Mouse (Mus musculus): Measurements from ENCODE around the gene Zfp932. TPM values are rescaled to one million over a fixed set of nuclear protein-coding genes. Genes with fewer than 3 reads are reported as not detected.
"Not testable (repeated sequence)": the region's sequence is repeated elsewhere in the genome, so short reads cannot be mapped to it uniquely, and the experiment has no call there.

Gene Zfp932
- 21.6 and 22.0 TPM in 2 replicates for polyA plus RNA-seq (2016; fragmentation: Nextera tagmentation; extraction: Ambion mirVana)

GRCm38 (mm10) chr5:109996026-109996937 is at the start of gene Zfp932:
Gene Zfp932 (plus strand): TSS chr5:109996521.
- not testable (repeated sequence) for H3K36me3 ChIP-seq; H3K27me3 ChIP-seq (ENCODE audit: low read depth, poor library complexity, severe bottlenecking); H3K4me3 ChIP-seq; H3K27ac ChIP-seq (replicated peaks); H3K9me3 ChIP-seq (replicated peaks); H3K4me1 ChIP-seq
- WGBS: no CpG with 5 or more reads among the region's 24 CpGs
- DNase-seq (ENCODE audit: low spot score): peak; percentile 83

- Histone ChIP-seq H3K9me3 (replicated peaks) (no peaks in the 10 kb centered on the region), H3K27me3 (ENCODE audit: low read depth, poor library complexity, severe bottlenecking) (no peaks in the 10 kb centered on the region), H3K27ac (replicated peaks) (no peak overlapping the region), H3K4me3 (no peak overlapping the region), H3K4me1 (no peaks in the 10 kb centered on the region), H3K36me3 (no peaks in the 10 kb centered on the region)
- no peak for DNase-seq (ENCODE audit: low spot score)
- no CpG with 5 or more reads among the region's 1 CpGs for WGBS
Observed at GRCm38 (mm10) chr5:109950281-109950680, 46.0 kb upstream of the Zfp932 start.

- H3K4me1 ChIP-seq; DNase-seq (ENCODE audit: low spot score); H3K27ac ChIP-seq (replicated peaks); H3K4me3 ChIP-seq; H3K9me3 ChIP-seq (replicated peaks); H3K27me3 ChIP-seq (ENCODE audit: low read depth, poor library complexity, severe bottlenecking); H3K36me3 ChIP-seq: not testable (repeated sequence)
- no CpG with 5 or more reads among the region's 2 CpGs for WGBS
Observed at GRCm38 (mm10) chr5:109980743-109981142, 15.6 kb upstream of the Zfp932 start.

- H3K9me3 ChIP-seq (replicated peaks); H3K4me1 ChIP-seq; H3K4me3 ChIP-seq; H3K27me3 ChIP-seq (ENCODE audit: low read depth, poor library complexity, severe bottlenecking); DNase-seq (ENCODE audit: low spot score); H3K36me3 ChIP-seq; H3K27ac ChIP-seq (replicated peaks): not testable (repeated sequence)
- no CpG with 5 or more reads among the region's 10 CpGs for WGBS
Observed at GRCm38 (mm10) chr5:109995461-109995860, 860 bp upstream of the Zfp932 start.

GRCm38 (mm10) chr5:110015775-110016174 is 19.5 kb downstream of the Zfp932 start:
- not testable (repeated sequence) for H3K27ac ChIP-seq (replicated peaks); H3K4me3 ChIP-seq; DNase-seq (ENCODE audit: low spot score); H3K36me3 ChIP-seq; H3K4me1 ChIP-seq; H3K27me3 ChIP-seq (ENCODE audit: low read depth, poor library complexity, severe bottlenecking)
- H3K9me3 ChIP-seq (replicated peaks): peaks cover 48% of the 10 kb centered on the region
- WGBS: 88% methylated on average over 10 of the region's 10 CpGs

GRCm38 (mm10) chr5:110023273-110023672 is 27.0 kb downstream of the Zfp932 start:
- Histone ChIP-seq H3K9me3 (replicated peaks) (peaks cover 25% of the 10 kb centered on the region), H3K4me3 (peak overlapping the region; percentile 38), H3K27ac (replicated peaks) (peak overlapping the region; percentile 82), H3K4me1 (0 out of 2 replicates have a peak, but pooled peaks cover 4% of the 10 kb centered on the region), H3K36me3 (no peaks in the 10 kb centered on the region), H3K27me3 (ENCODE audit: low read depth, poor library complexity, severe bottlenecking) (no peaks in the 10 kb centered on the region)
- 40% methylated on average over 9 of the region's 9 CpGs for WGBS
- peak; percentile 31 for DNase-seq (ENCODE audit: low spot score)

GRCm38 (mm10) chr5:110023694-110024427 is 27.5 kb downstream of the Zfp932 start:
- not testable (repeated sequence) for H3K27me3 ChIP-seq (ENCODE audit: low read depth, poor library complexity, severe bottlenecking); H3K36me3 ChIP-seq; H3K4me1 ChIP-seq
- DNase-seq (ENCODE audit: low spot score): peak; percentile 54
- H3K4me3 ChIP-seq: peak overlapping the region; percentile 38
- H3K9me3 ChIP-seq (replicated peaks): peaks cover 19% of the 10 kb centered on the region
- H3K27ac ChIP-seq (replicated peaks): peak overlapping the region; percentile 82
- WGBS: 41% methylated on average over 8 of the region's 8 CpGs

GRCm38 (mm10) chr5:110057637-110058408 is 61.5 kb downstream of the Zfp932 start:
- peak overlapping the region; percentile 85 for H3K27ac ChIP-seq (replicated peaks)
- peak; percentile 78 for DNase-seq (ENCODE audit: low spot score)
- H3K36me3 ChIP-seq: no peaks in the 10 kb centered on the region
- peak overlapping the region; percentile 65 for H3K4me3 ChIP-seq
- WGBS: 5% methylated on average over 19 of the region's 19 CpGs
- peaks cover 19% of the 10 kb centered on the region; the same call in 1 of the 2 replicates for H3K9me3 ChIP-seq (replicated peaks)
- 0 out of 2 replicates have a peak, but pooled peaks cover 4% of the 10 kb centered on the region for H3K4me1 ChIP-seq
- H3K27me3 ChIP-seq (ENCODE audit: low read depth, poor library complexity, severe bottlenecking): no peaks in the 10 kb centered on the region

Other genes starting within 250 kb of the Zfp932 start
- 9.4 and 10.2 TPM in 2 replicates for gene 4930522L14Rik, start 244.6 kb upstream of the Zfp932 start, polyA plus RNA-seq (2016; fragmentation: Nextera tagmentation; extraction: Ambion mirVana)
- 0.73 and 0.91 TPM in 2 replicates for gene Gm15446, start 73.1 kb upstream of the Zfp932 start, polyA plus RNA-seq (2016; fragmentation: Nextera tagmentation; extraction: Ambion mirVana)
- 4.9 and 5.9 TPM in 2 replicates for gene Gm17655, start 76.0 kb downstream of the Zfp932 start, polyA plus RNA-seq (2016; fragmentation: Nextera tagmentation; extraction: Ambion mirVana)
- 1.3 and 2.6 TPM in 2 replicates for gene Gm35315, start 97.9 kb downstream of the Zfp932 start, polyA plus RNA-seq (2016; fragmentation: Nextera tagmentation; extraction: Ambion mirVana)
- gene Plcxd1, start 103.4 kb downstream of the Zfp932 start, polyA plus RNA-seq (2016; fragmentation: Nextera tagmentation; extraction: Ambion mirVana): 1.1 and 1.8 TPM in 2 replicates
- gene Gtpbp6, start 111.7 kb downstream of the Zfp932 start, polyA plus RNA-seq (2016; fragmentation: Nextera tagmentation; extraction: Ambion mirVana): 30.0 and 36.2 TPM in 2 replicates
- gene Zfp605, start 113.6 kb downstream of the Zfp932 start, polyA plus RNA-seq (2016; fragmentation: Nextera tagmentation; extraction: Ambion mirVana): 6.0 and 7.9 TPM in 2 replicates
- gene Chfr, start 139.3 kb downstream of the Zfp932 start, polyA plus RNA-seq (2016; fragmentation: Nextera tagmentation; extraction: Ambion mirVana): 53.4 and 62.2 TPM in 2 replicates
- gene Golga3, start 180.2 kb downstream of the Zfp932 start, polyA plus RNA-seq (2016; fragmentation: Nextera tagmentation; extraction: Ambion mirVana): 16.4 and 18.3 TPM in 2 replicates
- gene Ankle2, start 234.5 kb downstream of the Zfp932 start, polyA plus RNA-seq (2016; fragmentation: Nextera tagmentation; extraction: Ambion mirVana): 30.9 and 31.2 TPM in 2 replicates